Mouse (Mus musculus) erythroid progenitor cell, adult 5-6 weeks (primary cell): Measurements from ENCODE around the gene Gm14325. TPM values are rescaled to one million over a fixed set of nuclear protein-coding genes. Genes with fewer than 3 reads are reported as not detected.
"Not testable (repeated sequence)": the region's sequence is repeated elsewhere in the genome, so short reads cannot be mapped to it uniquely, and the experiment has no call there.

ENCODE experiments used
- ATAC-seq: replicated peaks from 2 replicates; pipeline ENCODE4 v1.8.0; 2016; ENCODE audit warnings: moderate number of reproducible peaks, mild to moderate bottlenecking, moderate TSS enrichment, inconsistent platforms; ENCODE audit not compliant: poor library complexity, low FRiP score, severe bottlenecking
- total RNA-seq, 2 experiments: library from RNA; stranded (forward) in 1 of 2; stranded (reverse) in 1 of 2; fragments of 150-400 nt in 1 of 2; fragments of 186-747, 209-891 nt in 1 of 2; gene quantifications; 2 replicates each; pipeline versions ENCODE4 v1.2.3 to v1.2.4; 2015 to 2017; ENCODE audit warnings: low replicate concordance in 2 of 2

Gene Gm14325
- total RNA-seq (2015; ENCODE audit: low replicate concordance) (not detected in 2 replicates), total RNA-seq (2017; ENCODE audit: low replicate concordance) (0.39 TPM in 1 of 2 replicates, not detected in the other)

- ATAC-seq, result not testable (repeated sequence)
Measured at GRCm38 (mm10) chr2:177839901-177840663, at the start of gene Gm14325. Gene Gm14325 (minus strand): TSS chr2:177840336.

DNA sequence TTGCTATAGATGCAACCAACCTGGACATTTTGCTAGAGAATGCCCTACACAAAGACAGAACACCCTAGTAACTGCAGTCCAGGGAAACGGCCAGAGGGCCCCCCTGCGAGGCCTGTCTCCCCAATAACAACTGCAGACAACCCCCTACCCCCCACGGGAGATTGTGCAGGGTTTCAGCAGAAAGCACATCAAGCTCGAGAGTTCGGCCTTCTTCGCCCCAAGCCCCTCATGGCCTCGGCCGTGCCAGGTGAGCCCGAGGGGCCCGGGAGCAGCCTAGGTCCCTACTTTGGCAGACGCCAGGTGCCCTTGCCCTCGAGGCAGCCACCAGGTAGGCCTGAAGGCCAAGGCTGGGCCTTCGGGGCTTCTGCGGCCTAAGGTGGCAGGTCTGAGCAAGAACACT lies 47.6 kb upstream of the Gm14325 start:
- ATAC-seq, result not testable (repeated sequence)

GRCm38 (mm10) chr2:177862254-177862653 lies 22.1 kb upstream of the Gm14325 start:
- ATAC-seq, result not testable (repeated sequence)

- ATAC-seq, result not testable (repeated sequence)
Measured at GRCm38 (mm10) chr2:177843666-177844065, 3.5 kb upstream of the Gm14325 start.

DNA sequence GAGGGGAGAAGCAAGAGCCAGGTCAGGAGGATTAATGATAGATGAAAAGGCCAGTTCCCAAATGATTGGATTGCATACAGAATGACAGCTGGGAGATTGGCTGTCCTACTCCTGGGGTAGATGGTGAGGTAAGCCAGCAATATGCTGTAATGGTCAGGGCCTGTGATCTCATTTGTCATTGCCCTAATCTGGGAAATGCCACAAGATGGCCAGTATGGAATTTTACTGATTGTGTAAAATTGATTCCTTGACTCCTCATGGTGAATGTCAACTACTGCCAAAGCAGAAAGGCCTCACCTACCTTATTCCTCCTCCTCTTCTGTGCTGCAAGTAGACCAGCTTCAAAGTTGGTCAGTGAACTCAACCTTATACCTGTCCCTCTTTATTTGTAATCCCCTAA lies 3.4 kb downstream of the Gm14325 start:
- not testable (repeated sequence) for ATAC-seq

GRCm38 (mm10) chr2:177835733-177836536 lies 4.2 kb downstream of the Gm14325 start:
- ATAC-seq, result not testable (repeated sequence)

GRCm38 (mm10) chr2:177821952-177822351 lies 18.2 kb downstream of the Gm14325 start:
- ATAC-seq, result not testable (repeated sequence)

- ATAC-seq, result not testable (repeated sequence)
Measured at GRCm38 (mm10) chr2:177806170-177806569, 34.0 kb downstream of the Gm14325 start.

DNA sequence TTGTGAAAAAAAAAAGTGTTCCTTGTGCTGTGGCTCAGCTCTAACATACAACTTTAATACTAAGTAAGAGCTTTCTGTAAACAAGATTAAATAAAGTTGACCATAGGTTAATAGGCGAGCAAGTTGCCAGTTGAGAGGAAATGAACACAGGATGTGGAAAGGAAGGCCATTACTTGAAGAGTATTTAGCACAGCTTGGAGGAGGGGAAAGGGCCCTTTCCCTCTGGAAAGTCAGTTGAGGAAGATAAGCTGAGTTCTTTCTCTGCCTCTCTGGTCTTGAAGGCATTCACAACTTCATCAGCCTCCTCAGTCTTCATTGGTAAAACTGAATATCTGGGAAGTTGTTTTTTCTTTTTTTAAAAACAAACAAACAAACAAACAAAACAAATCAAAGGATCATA lies 52.8 kb downstream of the Gm14325 start:
- ATAC-seq, result not testable (repeated sequence)

Other genes with a start within 250 kb of the Gm14325 start
- not detected in 2 replicates for gene Gm14322, start 81.0 kb downstream of the Gm14325 start, total RNA-seq (2015; ENCODE audit: low replicate concordance)
- not detected in 2 replicates for gene Gm14322, start 81.0 kb downstream of the Gm14325 start, total RNA-seq (2017; ENCODE audit: low replicate concordance)
- gene Gm14327, start 56.8 kb upstream of the Gm14325 start, total RNA-seq (2015; ENCODE audit: low replicate concordance), result not detected in 2 replicates
- gene Gm14327, start 56.8 kb upstream of the Gm14325 start, total RNA-seq (2017; ENCODE audit: low replicate concordance), result 1.0 TPM in 1 of 2 replicates, not detected in the other
- not detected in 2 replicates for gene Zfp972, start 85.3 kb upstream of the Gm14325 start, total RNA-seq (2015; ENCODE audit: low replicate concordance)
- not detected in 2 replicates for gene Zfp972, start 85.3 kb upstream of the Gm14325 start, total RNA-seq (2017; ENCODE audit: low replicate concordance)
- gene Gm14326, start 117.0 kb upstream of the Gm14325 start, total RNA-seq (2015; ENCODE audit: low replicate concordance), result 4.7 TPM in 1 of 2 replicates, not detected in the other
- 5.1 TPM in 1 of 2 replicates, not detected in the other for gene Gm14326, start 117.0 kb upstream of the Gm14325 start, total RNA-seq (2017; ENCODE audit: low replicate concordance)
- 29.8 and 30.6 TPM in 2 replicates for gene Zfp971, start 182.9 kb upstream of the Gm14325 start, total RNA-seq (2015; ENCODE audit: low replicate concordance)
- gene Zfp971, start 182.9 kb upstream of the Gm14325 start, total RNA-seq (2017; ENCODE audit: low replicate concordance), result 3.6 and 4.5 TPM in 2 replicates
- gene Zfp931, start 238.1 kb upstream of the Gm14325 start, total RNA-seq (2015; ENCODE audit: low replicate concordance), result 2.9 TPM in 1 of 2 replicates, not detected in the other
- 2.7 and 4.9 TPM in 2 replicates for gene Zfp931, start 238.1 kb upstream of the Gm14325 start, total RNA-seq (2017; ENCODE audit: low replicate concordance)